Mouse (Mus musculus) 3134 (cell line): ENCODE results near the gene Dcaf6.

Experiments
- DNase-seq: peaks from one replicate; pipeline ENCODE4 v3.0.0-alpha.2; 2011; ENCODE audit warnings: low spot score; ENCODE audit not compliant: insufficient read length; ENCODE audit errors: extremely low read depth

Gene Dcaf6

DNA sequence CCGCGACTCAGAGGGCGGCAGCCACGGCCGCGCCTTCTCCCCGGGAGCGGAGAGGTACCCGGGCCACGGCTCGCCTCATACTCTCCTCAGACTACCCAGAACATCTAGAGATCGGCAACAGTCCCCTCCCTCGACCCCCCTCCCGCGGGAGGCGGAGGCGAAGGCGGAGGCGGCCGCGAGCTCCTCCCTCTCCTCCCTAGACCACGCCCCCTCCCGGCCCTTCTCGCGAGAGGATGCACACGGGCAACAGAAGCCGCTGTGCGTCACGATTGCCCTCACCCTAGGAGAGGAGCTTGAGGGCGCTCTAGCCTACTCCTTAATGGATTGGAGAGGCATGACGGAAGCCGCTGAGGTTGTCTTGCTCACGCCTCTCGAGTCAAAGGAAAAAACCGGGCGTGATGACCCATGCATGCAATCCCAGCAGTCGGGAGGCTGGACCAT, at the start of gene Dcaf6, which contains the start of gene Mpc2:
Dcaf6 (minus strand) TSS at position 116 of the 441 bp plus-strand sequence.
Mpc2 (plus strand) TSS at position 278 of the 441 bp plus-strand sequence.
- DNase-seq, result peak; percentile 98

DNA sequence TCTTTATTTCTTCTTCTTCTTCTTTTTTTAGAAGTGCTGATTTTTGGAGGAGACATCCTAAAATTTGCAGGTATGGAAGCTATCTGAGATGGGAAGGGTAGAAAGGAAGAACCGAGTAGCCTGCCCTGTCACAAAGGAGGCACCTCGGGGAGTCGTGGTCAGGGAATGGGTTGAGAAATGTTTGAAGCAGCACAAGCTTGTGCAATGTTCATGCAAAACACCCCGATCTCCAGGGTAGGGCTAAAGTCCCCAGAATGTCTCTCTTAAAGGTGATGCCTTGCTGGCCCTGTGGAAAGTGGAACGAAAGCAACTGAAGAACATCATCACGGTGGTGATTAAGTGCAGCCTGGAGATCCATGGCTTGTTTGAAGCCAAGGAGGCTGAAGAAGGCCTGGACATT, 46.0 kb upstream of the Dcaf6 start:
- no peak for DNase-seq

DNA sequence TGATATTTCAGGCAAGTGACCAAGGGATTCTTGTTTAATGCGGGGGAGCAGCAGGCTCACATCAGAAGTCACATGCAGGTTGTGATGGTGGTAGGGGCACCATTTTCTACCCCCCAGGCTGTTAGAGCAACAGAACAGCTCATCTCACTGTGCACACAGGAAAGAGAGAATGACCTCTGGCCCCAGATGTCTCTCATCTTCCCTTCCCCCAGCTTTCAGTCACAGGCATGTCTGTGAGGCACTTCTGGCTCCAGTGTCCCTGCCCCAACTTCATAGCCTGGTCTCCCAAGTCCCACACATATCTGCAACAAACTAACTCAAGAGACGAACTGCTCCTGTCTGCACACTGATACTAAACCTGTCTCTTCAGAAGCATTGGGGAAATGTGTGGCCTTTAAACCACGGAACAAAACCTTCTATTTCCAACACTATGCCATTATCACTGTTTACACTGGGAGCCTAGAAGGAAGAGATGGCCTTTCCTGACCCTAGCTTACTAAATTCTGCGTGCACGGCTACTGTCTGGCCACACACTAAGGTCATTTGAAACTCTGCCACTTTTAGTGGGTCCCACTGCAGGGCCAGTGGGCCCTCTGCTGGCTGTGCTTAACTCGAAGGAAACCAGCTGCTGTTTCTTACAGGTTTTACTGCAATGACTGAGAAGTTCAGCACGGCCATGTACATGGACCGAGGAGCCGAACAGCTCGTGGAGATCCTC, 43.2 kb upstream of the Dcaf6 start:
- DNase-seq, result no peak

DNA sequence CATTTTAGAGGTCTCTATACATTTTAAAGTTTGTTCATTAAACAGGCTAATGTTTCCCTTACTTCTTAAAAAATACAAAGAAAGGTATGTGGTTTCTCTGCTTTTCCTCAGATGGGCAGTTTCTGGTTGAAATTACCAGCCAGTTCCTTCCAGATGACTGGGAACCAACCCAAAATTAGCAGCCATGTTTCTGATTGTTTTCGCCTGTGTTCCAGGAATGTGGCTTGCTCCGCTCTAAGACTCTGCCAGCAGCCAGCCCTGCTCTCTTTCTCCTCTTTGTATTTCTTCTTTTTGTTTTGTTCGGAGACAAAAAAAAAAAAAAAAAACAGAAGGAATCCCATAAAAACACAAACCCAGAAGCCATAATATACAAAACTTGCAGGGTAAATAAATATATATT, 38.6 kb upstream of the Dcaf6 start:
- no peak for DNase-seq

DNA sequence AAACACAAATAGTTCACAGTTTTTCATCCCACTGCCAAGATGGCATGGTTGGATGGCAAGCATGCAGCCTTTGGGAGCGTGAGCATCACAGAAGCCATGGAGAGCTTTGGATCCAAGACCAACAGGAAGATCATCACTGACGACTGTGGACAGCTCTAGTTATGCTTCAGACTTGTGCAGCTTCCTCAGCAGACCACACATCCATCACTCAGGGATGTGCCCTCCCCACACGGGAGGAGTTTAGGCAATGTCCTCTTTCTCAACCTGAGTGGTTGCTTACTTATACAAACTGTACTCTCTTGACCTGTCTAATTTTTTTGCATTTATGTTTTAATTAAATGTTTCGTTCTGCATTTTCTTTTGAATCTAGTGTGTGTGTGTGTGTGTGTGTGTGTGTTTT, 28.9 kb upstream of the Dcaf6 start:
- DNase-seq, result no peak

DNA sequence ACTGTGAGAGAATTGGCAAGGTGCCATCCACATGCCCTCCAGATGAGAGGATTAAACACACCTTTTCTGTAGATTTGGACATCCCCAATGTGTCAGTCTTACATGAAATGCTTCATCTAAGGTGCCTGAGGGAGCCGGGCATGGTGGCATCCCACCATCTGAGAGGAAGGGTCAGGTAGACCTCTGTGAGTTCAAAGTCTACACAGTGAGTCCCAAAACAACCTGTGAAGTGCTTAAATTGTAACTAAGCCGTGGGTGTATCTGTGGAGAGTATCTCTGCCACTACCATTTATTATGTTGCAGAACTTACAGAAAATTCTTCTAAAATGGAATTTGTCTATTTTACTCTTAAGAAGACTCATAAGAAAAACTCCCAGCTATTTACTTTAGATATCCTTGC, 25.8 kb upstream of the Dcaf6 start:
- DNase-seq, result no peak

DNA sequence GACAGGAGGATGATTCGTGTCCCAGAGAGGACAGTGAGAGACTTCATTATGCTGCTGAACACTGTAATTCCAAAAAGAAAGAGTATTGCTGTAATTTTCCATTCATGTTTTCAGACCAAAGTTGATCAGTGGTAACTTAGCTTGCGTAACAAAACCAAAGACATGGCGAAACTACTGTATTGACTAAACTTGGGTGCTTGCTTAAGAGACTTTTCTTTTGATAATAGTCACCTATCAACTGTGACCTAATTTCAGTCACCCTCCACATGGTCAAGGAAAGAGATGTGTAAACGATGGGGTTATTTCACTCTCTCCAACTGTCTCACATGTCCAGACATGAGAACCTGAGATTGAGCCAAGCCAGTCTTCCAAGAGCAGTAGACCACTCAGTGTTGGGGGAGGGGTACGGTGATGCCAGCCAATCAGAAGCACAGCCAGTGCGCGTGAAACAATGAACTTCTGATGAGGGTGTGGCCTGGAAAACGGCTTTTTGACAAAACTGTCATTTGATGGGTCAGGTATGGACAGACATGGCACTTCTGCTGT, 24.5 kb upstream of the Dcaf6 start, which contains the start of gene Adcy10:
Adcy10 (plus strand) TSS at position 496 of the 546 bp plus-strand sequence.
- no peak for DNase-seq

DNA sequence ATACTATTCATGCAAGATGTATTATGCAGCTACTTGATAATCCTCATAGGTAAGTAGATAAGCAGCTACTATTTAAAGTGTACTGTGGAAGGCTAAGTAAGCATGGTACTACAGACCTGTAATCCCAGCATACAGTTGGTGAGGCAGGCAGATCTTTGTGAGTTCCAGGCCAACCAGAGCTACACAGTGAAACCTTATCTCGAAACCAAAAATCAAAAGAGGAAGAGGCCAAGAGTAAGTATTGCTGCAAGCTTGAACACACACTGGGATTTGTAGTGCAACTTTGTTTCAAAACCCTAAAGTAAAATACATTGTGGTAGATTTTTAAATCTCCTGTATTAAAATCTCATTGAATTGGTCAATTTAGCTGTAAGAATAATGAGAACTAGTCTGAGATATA, 11.2 kb upstream of the Dcaf6 start:
- no peak for DNase-seq

DNA sequence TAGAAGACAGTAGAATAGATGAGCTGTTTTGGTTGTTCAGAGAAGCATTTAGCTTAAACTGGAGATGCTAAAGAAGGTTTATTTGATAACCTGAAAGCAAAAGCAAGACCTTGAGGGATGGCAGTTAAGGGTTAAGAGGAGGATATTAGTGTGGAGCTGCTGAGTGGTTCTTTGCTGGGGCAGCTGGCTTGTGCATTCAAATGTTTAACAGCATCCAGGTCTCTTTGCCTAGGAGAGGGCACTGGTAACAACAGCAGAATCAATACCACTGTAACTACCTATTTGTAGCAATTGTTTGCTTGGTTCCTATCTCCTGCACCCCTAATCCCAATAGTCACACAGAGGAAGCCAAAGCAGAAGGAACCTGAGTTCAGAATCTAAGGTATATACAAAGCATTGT, 9.4 kb upstream of the Dcaf6 start:
- no peak for DNase-seq

DNA sequence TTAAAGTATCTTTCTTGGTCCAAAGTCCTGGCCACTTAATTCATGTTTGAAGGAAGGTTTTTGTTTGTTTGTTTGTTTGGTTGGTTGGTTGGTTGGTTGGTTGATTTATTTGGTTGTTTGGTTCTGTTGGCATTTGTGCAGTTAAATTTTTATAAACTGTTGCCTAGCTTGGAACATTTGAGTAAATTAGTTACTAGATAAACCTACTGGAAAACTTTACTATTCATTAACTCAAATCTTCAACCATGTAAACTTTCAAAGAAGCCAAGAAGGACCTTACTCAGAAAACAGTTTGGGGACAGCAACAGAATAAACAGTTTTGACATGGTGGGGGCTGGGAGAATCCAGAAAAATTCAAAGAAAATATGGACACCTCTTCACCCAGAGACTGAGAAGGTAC, 8.7 kb upstream of the Dcaf6 start:
- no peak for DNase-seq

DNA sequence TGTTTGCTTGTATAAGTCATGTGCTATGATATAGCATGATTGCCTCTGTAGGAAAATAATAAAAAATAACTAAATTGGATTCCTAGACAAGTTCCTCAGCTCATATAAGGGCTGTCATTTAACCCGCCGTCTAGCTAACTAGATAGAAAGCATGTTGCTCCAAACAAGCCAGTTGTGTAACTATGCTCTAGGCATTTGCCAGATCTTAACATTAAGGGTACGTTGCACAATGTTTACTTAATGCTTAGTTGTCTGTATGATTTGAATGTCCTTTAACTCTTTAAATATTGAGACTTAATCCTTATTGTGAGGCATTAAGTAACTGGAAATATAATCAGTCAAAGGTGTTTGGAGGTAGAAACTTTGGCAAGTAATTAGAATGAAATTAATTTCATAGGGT, 4.3 kb upstream of the Dcaf6 start:
- no peak for DNase-seq

DNA sequence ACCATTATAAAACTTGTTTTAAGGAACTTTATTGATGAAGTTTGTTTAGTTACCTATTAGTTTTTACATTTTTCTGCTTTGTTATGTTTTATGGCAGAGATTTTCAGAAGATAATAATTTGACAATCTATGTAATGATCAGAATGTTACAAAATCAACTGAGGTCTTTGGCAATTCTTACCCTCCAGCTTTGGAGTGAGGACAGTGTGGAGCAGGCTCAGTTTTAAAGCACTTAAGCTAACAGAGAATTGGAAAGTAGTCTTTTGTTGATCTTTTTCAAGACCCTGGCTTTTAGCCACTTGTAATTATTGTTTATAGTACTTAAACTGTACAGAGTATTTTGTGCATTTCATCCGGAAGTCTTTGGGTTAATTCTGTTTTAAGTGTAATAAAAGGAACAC, 2.6 kb upstream of the Dcaf6 start:
- DNase-seq, result no peak

DNA sequence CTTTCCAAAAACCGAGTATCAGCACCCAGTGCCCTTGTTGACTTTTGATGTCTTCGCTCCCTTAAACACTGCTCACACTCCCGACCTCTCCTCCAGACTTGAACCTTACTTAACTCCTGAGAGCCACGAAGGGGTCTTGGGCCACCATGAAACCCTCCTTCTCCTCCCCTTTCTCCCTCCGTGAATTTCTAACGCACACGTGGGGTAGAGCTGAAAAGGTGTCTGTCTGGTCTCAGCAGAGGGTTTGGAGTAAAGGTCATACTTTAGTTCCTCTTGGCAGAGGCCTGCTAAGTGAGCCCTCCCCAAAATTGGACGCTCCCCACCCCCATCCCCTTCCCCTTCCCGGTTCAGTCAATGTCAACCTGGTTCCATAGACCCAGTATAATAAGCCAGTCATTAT, 1.4 kb upstream of the Dcaf6 start:
- DNase-seq, result peak; percentile 35

DNA sequence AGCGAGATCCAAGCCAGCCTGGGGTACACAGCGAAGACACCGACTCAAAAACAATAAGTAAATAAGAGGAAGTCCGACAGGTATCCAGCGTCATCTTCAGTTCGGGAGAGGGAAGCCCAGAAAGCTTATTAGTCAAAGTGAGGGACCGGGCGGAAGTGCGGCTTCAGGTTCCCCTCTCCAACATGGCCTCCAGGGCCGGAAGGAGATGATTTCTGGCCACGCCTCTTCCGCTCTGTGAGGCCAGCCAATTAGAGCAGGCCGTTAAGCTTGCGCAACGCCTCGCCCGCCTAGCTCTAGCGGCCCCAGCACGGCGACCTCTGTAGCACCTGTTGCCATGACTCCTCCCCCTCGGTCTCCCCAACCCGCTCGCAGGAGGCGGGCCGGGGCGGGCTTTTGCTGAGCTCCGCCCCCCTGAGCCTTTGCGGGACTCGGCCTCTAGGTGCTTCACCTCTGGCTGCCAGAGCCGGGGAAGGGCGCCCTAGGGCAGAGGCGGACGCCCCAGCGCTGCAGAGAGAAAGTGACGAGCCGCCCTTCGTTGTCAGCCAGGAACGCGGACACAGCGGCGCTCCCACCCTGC, 614 bp upstream of the Dcaf6 start:
- peak; percentile 100 for DNase-seq

DNA sequence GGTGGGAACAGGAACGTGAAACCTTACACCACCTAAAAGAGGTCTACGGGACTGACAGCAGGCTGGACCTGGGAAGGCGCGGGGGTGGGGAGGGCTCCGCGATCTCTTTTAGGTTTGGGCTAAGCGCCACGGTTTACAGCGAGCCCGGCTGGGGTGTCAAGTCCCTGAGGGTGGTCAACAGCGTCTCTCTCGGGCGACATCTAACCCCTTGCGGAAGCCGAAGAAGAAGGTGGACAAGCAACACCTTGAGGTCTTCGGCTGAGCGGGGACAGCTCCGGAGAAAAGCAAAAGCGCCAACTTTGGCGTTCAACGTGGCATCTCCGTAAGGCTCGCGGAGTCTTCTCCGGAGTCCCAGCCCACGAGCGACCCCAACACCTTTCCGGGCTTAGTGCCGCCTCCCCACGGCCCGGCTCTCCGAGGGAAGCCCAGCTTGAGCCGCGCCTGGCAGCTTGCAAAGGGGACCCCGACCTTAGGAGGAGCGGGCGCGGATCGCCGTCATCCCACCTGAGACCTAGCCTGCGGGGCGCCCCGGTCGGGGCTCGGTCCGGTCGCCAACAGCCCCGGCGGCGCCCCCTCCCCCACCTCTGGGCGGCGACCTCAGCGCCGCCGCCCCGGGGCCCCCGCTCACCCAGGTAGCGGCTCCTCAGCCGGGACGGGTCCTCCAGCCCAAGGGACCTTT, 633 bp downstream of the Dcaf6 start:
- DNase-seq, result peak; percentile 81

DNA sequence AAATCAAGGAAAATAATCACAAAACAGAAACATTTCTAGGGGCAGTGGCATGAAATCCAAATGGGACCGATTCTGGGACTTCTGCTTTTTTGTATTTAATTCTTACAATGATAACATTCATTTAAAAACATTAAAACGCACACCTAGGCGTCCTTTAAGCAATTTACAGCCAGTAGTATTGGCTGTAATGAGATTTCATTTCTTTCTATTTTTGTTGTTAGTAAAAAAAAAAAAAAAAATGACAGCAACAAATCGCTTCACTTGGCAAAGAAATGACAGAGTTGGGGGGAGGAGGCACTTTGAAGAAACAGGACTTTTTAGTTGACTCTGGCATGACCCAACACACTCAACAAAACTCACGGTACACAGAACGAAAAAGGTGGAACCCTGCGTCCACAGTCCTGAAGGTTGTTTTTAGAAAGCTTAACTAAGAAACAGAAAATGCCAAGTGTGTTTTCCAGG, 1.2 kb downstream of the Dcaf6 start:
- DNase-seq, result no peak

DNA sequence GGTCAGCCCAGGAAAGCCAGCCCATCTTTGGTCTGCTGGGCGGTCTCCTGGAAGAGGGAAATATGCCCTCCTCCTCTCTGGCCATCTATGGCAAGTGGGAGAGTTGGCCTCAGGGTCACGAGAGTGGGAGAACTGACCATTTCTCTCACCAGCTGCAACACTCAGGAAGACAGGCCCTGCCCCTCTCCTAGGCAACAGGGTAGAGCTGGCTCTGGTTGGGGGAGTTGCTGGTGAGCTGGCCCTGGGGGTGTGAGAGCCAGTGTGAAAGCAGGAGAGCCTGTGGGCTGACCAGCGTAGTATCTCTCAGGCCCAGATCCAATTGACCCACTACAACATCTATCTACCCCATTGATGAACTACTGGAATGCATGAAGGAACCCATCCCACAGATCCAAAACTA, 18.6 kb downstream of the Dcaf6 start:
- DNase-seq, result no peak

DNA sequence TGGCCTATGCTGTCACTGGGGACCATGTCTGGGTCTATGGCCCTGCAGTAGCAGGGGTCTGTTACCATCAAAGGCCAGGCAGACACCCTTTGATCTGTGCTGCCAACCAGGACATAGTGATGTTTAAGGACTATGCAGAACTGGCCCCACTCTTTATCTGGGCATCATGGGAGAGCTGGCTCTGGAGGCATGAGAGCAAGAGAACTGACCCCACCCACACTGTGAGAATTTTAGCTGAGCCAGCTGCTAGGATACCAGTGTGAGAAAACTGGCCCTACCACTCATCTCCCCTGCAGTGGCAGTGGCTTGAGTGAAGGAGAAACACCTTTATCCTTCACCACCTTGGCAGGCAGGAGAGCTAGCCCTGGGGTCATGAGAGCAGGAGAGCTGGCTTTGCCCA, 19.1 kb downstream of the Dcaf6 start:
- DNase-seq, result no peak

DNA sequence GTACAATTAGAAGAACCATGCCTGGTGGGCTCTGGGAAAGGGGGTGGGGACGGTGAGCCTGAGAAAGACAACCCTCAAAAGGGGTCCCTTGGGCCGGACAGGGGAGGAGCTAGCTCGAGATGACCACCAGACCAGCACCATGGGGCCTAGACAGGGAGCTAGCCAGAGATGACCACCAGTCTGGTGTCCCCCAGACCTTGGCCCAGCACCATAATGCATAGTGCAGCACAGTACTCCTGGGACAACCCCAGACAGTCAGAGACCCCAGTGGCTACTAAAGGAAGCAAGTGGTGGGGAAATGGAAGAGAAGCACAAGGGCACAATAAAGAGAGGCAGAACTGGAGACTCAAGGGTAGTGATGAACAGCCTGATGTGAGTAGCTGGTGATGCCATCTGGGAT, 19.5 kb downstream of the Dcaf6 start:
- no peak for DNase-seq

DNA sequence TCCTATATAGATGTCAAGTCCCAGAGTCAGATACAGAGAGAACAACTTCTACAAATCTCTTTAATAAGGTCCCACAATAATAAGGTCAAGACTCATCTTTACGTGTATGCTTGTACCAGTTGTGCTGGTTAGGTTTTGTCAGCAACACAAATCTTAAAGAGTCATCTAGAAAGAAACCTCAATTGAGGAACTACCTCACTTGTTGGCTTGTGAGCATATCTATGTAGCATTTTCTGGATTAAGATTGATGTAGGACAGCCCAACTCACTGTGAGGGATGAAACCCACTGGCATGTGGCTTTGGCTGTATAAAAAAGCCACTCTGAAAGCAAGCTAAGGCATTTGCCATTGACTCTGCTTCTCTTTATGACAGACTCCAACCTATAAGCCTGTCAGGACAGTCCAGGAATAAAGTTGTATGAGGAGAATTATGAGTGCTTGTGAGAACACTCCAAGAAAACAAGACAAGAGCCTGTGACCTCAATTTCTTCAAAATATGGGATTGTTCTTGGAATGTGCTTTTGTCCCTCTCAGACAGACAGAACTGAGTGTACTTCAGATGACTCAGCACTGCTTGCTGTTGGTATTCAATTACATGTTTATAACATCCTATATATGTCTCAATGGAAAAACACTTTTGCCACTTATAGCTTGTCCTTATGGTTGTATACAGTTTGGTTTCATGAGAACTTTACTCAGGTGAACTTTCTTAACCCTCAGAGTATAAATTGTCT, 21.8 kb downstream of the Dcaf6 start:
- DNase-seq, result no peak

DNA sequence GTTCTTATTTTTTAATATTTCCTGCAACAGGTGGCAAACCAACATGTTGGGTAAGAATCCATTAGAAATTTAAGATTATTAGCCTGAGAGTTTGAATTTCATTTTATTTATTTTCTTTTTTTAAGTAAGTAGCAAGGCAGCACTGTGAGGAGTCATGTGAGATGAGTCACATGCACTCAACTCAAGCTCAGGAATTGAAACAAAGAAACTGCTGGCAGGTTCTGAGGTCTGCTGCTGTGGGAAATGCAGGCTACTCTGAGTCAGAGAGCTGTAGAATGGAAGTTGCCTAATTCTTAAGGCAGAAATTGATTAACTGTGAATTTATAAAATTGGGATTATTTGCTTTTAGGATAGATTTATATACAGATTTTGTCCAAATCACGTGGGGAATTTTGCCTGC, 27.4 kb downstream of the Dcaf6 start:
- DNase-seq, result peak; percentile 69
